Mouse (Mus musculus): Measurements from ENCODE around the gene Leng1.
"Not testable (repeated sequence)": the region's sequence is repeated elsewhere in the genome, so short reads cannot be mapped to it uniquely, and the experiment has no call there.

Gene Leng1

DNA sequence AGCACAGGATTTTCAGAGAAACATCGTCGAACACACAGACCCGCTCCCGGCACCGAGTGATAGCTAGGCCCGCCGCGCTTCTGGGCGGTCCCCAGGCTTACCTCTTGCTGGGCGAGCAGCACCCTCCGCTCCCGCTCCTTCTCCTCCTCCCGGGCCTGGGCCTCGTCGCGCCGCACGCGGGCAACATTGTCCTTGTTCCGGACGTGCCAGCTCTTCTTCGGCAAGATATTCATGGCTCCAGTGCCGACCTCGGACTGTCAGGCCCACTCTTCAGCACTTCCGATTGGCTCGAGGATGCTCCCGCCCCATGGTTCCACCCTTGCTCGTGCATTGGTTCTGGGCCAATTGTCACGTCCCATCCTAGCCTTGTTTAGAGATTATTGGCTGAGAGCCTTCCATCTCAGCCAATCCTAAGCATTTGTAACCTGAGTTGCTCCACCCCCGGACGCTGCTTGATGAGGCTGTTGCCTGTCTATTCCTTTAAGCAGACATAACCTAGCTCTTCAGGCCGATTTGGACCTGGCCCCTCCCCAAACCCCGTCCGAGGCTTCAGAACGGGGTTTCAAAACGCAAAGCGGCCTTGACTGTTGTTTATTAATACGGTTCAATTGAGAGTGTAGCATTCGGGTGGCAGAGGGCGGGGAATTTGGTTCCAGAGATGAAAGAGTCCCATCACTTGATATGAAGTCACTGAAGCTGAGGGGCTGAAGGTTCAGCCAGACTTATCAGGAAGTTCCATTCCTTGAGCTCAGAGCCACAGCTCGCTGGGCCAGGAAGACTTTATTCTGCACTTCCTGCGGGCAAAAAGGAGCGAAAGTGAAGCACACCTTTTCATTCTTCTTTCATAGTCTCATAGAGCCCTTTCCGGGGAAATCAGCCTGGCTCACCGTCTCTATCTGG, at the start of gene Leng1:
Gene Leng1, minus strand, starts transcription at position 626 of the 900 bp plus-strand sequence.
- peak; percentile 92 for DNase-seq

DNA sequence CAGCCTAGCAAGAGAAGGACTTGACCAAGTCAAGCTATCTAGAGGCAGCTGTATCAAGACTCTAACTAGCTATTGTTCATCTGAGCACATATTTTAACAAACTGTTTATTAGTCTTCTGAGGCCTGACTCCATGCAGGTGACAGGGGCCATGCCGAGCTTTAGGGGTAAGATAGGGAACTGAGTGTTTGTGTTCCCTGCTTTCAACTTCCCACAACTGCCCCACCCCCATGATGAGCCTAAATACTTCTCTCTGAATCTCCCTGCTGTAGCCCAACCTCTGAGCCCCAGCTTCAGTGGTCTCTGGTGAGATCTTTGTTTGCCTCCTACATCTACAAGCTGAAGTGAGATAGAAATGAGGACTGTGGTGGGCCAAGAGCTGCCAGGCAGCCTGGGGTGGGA, 49.6 kb upstream of the Leng1 start:
- no peak for DNase-seq

GRCm38 (mm10) chr7:3712264-3712942, 46.8 kb upstream of the Leng1 start:
- no peak for DNase-seq

DNA sequence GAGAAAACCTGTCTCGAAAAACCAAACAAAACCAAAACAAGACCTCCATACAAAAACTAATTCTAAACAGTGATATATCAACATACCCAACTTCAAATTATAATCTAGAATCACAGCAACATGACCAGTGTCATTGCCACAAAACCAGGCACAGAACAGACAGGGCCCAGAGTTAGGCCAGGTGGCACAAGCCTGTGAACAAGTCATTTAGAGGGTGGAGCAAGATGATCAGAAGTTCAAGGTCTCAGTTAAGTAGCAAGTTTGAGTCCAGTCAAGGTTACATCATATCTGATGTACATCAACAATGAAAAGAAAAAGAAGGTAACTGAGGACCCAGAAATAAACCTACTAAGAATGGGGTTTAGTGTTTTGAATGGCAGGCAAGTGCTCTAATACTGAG, 43.4 kb upstream of the Leng1 start:
- DNase-seq: no peak

- not testable (repeated sequence) for DNase-seq
Measured at GRCm38 (mm10) chr7:3708447-3708980, 42.9 kb upstream of the Leng1 start.

DNA sequence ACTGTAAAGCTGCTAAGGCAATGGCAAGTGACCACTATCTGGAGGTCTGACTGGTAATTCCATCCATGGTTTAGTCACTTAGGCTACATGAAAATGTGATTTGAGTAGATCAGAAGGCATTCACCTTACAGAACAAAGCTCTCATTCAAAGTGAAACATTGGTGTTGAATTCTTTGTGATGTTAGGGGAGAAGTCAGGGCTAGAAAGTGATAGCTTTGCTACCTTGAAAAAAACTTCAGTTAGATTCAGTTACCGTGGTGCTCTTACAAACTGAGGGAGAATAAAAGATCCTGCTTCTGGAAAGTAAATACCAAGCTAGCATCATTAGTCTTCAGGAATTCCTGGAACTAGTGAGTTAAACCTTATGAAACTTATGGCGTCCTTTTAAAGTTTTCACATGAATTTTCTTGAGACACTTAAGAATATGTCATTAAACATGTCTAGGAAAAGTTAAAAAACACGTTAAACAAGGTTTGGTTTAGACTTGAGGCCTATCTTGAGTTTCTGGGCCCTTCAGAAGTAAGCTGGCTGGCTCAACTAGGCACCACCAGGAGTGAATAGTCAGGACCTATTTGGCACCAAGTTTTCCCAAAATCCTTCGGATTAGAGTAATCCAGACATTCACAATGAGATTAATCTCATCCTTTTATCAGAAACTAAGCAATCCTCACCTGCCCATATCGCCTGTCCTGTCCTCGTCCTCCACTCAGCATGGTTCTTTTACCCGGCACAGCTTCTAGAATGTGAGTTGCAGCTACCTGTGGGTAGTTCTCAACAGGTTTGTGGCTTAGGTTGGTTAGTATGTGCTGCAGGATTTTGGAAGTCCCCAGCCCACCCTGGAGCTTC, 42.2 kb upstream of the Leng1 start:
- no peak for DNase-seq

DNA sequence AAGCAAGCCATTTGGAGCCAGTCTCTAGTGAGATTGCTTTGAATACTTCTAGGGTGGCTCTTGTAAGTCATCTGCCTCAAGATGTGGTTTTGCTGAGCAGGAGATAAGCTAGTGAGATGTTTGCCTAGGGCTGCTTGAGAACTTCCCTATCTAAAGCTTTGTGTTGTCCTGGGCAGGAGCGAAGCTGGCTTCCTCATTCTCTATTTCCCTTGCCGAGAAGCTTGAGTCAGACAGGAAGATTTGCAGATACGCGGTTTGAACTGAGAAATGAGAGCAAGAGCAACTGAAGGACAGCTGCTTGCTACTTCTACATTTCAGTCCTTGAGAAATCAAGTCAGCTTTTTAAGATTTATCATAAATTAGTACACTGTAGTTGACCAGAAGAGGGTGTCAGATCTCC, 41.4 kb upstream of the Leng1 start:
- no peak for DNase-seq

GRCm38 (mm10) chr7:3706343-3706934, 40.8 kb upstream of the Leng1 start:
- DNase-seq: no peak

GRCm38 (mm10) chr7:3705911-3706310, 40.3 kb upstream of the Leng1 start:
- no peak for DNase-seq

- DNase-seq: not testable (repeated sequence)
Measured at GRCm38 (mm10) chr7:3705461-3705860, 39.8 kb upstream of the Leng1 start.

DNA sequence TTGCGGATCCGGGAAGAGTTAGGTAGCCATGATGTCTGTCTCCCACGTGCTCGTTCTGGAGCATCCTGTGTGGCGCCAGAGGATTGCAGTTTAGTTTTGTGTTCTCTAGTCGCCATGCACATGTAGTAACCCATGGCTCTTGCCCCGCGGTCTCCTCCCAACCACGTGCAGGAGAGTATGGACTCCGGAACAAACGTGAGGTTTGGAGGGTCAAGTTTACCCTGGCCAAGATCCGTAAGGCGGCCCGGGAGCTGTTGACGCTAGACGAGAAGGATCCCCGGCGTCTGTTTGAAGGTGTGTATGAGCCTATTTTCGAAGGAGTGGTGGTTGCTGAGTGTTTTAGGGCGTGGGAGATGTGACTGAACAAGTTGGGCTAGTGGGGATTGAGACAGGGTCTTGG, 38.8 kb upstream of the Leng1 start:
- no peak for DNase-seq

- DNase-seq: peak; percentile 95
Measured at GRCm38 (mm10) chr7:3703879-3704441, 38.3 kb upstream of the Leng1 start, which contains the start of gene Rps9. Gene Rps9 (plus strand): TSS chr7:3703993.

GRCm38 (mm10) chr7:3703148-3703878, 37.7 kb upstream of the Leng1 start:
- DNase-seq: no peak

DNA sequence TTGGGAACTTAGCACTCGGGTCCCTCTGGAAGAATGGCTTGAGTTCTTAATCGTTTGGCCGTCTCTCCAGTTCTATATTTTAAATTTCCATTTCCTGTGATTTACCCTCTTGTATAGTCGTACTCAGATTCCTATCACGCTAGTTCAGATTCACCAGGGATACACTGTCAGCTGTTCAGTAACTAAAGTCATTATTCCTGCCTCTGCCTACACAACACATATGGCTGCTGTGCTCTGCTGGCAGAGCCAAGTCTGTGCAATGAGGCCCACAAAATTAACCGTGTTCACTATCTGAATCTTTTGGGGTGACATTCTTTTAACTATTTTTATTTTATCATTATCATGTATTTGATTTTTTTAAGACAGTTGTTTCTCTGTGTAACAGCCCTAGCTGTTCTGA, 32.8 kb upstream of the Leng1 start:
- no peak for DNase-seq

DNA sequence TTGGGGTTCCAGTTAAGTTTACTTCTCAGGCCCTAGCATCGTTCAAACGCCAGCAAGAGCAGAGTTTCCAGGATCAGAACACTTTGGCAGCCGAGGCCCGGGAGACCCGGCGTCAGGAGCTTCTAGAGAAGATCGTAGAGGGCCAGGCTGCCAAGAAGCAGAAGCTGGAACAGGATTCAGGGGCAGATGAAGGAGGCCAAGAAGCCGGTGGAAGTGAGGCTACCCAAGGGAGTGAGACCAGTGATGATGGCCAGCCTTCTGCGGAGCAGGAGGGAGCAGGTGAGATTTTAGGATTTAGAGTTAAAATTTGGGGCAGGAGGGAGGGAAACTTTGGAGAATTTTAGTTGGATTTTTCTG, 29.3 kb upstream of the Leng1 start:
- not testable (repeated sequence) for DNase-seq

- peak; percentile 64 for DNase-seq
Measured at GRCm38 (mm10) chr7:3694076-3694948, 28.7 kb upstream of the Leng1 start.

DNA sequence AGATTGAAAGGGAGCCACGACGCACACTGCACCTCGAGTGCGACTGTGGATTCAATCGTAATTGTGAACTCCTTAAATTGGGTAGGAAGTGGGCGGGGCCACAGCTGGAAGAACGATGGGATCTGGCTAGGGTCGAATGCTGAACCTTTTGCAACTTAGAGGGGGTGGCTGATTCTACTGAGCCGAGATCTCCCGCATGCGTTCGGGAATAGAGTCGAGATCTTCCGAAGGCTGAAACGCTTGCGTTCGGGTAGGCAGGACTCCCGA, 28.1 kb upstream of the Leng1 start:
- no peak for DNase-seq

DNA sequence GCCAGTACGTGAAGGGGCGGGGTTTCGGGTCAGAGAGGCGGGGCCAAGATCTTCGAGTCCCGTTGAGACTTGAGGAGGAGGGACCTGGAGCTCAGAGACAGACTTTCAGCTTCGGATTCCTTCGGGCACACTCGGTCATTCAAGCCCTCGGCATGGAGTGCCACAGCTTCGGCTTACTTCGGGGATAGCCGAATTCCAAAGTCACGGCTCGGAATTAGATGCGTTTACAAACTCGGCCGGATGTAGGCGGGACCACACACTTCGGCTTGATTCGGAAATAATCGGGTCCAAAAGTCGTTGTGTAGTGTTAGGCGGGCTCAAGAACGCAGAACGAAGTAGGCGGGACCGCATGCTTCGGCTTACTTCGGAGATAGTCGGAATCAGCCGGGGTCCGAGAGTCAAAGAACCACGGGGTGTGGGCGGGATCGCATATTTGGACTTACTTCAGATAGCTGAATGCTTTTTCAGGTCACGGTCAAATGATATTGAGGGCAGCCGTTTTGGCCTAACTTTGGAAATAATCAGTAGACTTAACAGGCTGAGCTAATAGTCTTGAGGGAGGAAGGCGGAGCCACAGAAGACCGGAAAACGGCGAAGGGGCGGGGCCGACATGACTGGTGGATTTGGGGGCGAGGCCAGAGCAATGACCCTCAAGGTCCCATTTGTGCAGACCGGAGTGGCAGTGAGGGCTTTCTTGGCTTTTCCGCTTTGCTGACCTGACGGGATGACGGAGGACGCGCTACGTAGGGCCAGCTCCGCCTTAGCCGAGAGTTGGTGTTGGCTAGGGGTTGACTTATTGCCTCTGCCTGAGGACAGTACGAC, 27.6 kb upstream of the Leng1 start, which contains the start of gene Mboat7:
Gene Mboat7, minus strand, starts transcription at position 537 of the 822 bp plus-strand sequence.
- peak; percentile 98 for DNase-seq

- no peak for DNase-seq
Measured at GRCm38 (mm10) chr7:3692382-3692986, 26.8 kb upstream of the Leng1 start, which contains the start of gene Tsen34. Gene Tsen34 (plus strand): TSS chr7:3692863.

Measured in thymus, postnatal 25 days (tissue).